Comparison of ENCODE assay signal across 1 mouse cellular context in the genomic region with DNA sequence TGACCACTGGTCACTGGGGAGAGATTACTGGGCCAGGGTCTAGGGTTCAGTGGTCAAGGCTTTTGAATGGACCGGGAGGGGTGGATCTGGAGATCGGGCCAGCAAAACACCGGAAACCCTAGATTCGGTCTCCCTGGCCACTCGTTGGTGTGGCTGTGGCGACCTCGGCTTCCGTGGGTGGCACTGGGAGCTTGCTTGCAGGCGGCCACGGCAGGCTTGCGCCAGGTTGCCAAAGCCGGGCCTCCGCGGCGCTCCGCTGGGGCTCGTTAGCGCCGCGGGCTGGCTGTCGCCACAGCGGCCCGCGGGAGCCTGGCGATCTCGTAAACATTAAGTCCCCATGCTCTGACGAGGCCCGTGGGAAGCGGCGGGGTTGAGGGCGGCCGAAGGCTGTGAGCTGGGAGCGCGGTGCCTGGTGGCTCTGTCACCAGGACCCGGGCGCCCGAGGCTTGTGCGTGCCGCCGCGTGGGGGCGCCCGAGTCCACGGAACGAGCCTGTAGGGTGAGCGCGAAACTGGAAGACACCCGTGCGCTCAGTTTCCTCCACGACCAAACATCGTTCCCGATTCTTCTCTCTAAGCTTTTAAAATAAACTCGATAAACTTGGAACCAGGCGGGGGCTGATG.
TF ChIP-seq lines count a peak whose summit lies in the region.

No protein-coding gene starts in this region.

TF ChIP-seq in C2C12, 6 proteins besides CTCF, POLR2A, EP300 and RAD21:
- TF ChIP-seq MAX (IDR thresholded peaks at IDR 0.05) (no peak), CEBPB (IDR thresholded peaks at IDR 0.05; ENCODE audit: low read depth) (no peak), FOSL1 (IDR thresholded peaks at IDR 0.05; ENCODE audit: insufficient read depth, low read length, poor library complexity, severe bottlenecking) (no peak), MYOG (IDR thresholded peaks at IDR 0.05; ENCODE audit: control insufficient read depth, extremely low read depth, insufficient read length) (no peak), MYOD1 (IDR thresholded peaks at IDR 0.05; ENCODE audit: control insufficient read depth, insufficient read length, low read depth) (no peak), USF1 (IDR thresholded peaks at IDR 0.05; ENCODE audit: low read depth) (no peak)
TF ChIP-seq in C2C12: peak in this region for 0.
